Mouse (Mus musculus) megakaryocyte, embryonic 14.5 days (primary cell): ENCODE data around the gene Blvrb.

Source experiments
- FLI1 ChIP-seq: IDR thresholded peaks from 2 replicates; pipeline ENCODE4 v1.6.1; 2012; ENCODE audit warnings: low read length, inconsistent platforms, mixed read lengths
- GATA1 ChIP-seq: IDR thresholded peaks from 3 replicates; pipeline ENCODE4 v1.6.1; 2012; ENCODE audit warnings: mixed read lengths, low read length, inconsistent platforms, borderline replicate concordance

DNA sequence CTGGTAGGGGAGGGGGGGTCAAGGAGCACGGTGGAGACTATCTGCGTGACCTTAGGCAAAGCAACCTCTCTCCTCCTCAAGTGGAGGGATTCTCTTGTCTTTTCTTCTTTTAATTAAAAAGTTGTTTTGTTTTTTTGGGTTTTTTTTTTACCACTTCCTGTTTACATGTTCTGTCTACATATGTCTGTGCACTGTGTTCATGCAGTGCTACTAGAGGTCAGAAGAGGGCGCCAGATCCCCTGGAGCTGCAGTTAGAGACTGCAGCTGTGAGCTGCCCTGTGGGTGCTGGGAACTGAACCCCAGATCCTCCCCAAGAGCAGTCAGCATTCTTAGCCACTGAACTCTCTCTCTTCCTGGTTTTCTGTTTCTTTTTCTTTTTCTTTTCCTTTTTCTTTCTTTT is 28.7 kb upstream of the Blvrb start:
- TF ChIP-seq GATA1 (no peak), FLI1 (no peak)
